Mouse (Mus musculus): ENCODE measurements at regions not wholly inside any gene's neighbourhood (a gene's known extent, or its start where the extent isn't known, plus 50 kb on each side); places are given as distances from the start of the nearest gene placed in this dataset.

DNA sequence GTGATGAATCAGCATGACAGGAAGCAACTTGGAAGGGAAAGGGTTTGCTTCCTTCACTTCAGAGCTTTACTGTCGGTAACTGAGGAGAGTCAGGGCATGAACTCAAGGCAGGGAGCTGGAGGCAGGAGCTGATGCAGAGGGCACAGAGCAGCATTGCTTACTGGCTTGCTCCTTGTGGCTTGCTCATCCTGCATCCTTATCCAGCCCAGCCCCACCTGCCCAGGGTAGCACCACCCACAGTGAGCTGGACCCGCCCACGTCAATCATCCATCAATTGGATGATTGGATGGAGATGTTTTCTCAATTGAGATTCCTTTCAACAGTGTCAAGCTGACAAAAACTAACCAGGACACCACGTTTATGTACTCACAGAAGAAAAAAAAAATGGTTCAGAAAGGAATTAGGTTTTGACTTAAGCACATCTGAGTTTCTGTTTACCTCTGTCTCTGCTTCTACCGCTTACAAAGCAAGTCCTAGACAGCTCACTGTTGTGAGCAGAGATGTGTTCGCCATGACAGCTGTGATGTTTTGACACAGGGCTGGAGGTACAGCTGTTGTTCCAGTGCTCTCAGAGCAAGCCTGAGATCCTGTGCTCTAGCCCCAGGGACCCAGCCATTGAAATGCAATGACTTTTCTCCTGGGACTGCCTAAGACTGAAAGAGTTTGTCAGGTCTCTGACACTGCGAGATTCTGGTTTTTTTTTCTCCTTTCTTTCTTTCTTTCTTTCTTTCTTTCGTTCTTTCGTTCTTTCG is 186.6 kb upstream of the Hes1 start:
- no peak for DNase-seq

GRCm38 (mm10) chr16:29879665-29880064 is 184.5 kb upstream of the Hes1 start:
- no peak for DNase-seq

DNA sequence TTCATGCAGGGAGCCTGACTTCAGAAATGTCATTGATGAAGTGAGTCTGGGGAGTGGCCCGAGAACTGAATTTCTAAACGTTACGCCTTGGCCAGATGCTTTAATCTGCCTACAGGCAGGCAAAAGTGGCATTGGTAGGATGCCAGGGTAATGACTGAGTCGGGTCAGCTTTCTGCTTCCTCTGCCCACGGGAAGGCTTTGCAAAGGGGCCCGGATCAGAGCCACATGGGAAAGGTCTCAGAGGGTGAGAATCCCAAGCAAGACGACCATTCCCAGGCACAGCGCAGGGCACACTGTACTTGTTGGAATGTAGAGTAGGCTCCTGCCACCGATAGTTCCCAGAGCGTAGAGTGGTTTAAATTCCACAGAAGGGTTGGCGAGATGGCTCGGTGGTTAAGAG is 182.7 kb upstream of the Hes1 start:
- DNase-seq = peak; percentile 33

- DNase-seq = peak; percentile 81
Observed at GRCm38 (mm10) chr16:29882226-29882972, 181.8 kb upstream of the Hes1 start.

DNA sequence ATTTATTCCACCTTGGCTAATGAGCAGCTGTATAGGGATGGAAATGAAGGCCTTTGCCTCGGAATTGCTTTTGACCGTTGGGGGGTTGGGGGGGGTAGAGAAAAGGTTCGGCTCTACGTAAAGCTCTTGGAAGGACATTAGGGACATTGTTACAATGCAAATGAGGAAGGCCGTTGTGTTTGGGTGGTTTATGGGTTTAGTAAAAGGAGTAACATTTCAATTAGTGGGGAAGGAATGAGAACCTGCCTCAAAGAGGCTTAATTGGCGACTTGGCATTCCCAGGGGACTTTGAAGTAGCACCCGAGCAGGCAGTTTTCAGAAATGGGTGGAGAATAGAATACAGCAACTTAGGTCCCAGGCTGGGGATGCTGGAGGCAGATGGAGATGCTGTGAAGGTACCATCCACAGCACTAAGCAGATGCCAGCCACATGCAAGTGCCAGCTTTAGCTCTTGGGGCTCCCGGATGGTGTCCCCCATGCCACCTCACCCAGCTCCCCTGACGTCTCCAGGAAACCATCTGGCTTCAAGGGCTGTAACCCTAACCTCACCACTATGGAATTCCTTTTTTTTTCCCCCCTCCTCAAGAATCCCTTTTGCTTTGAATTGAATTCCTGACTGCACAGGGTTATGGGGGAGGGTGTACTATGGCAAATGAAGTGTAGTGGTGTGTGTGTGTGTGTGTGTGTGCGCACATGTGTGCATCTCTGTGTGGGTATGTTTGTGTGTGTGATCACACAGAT is 180.8 kb upstream of the Hes1 start:
- DNase-seq = no peak

GRCm38 (mm10) chr16:29884899-29885298 is 179.3 kb upstream of the Hes1 start:
- DNase-seq = no peak

- peak; percentile 27 for DNase-seq
Observed at GRCm38 (mm10) chr16:29886755-29887154, 177.4 kb upstream of the Hes1 start.

- DNase-seq = no peak
Observed at GRCm38 (mm10) chr16:29889346-29889745, 174.8 kb upstream of the Hes1 start.

DNA sequence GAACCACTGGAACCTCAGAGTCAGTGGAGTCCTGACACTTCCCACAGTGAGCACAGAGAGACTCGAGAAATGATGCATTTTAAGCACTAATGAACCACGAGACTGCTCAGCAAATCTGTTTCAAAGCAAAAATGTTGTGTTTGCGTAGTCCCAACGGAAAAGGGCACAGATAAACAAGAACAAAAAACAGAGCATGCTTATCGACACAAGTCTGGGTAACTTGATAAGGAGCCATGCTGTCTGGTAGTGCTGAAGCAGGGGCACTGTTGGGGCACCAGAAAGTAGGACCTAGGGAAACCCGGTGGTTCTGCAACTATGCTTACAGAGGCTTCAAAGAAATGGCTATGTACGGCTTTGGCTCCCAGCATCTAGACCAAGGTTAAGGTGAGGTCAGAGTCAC is 172.7 kb upstream of the Hes1 start:
- no peak for DNase-seq

GRCm38 (mm10) chr16:29893871-29894828 is 170.0 kb upstream of the Hes1 start:
- DNase-seq = peak; percentile 49

- DNase-seq = no peak
Observed at GRCm38 (mm10) chr16:29896393-29896792, 167.8 kb upstream of the Hes1 start.

GRCm38 (mm10) chr16:29903510-29903909 is 160.7 kb upstream of the Hes1 start:
- DNase-seq = peak; percentile 63

GRCm38 (mm10) chr16:29904183-29904775 is 159.9 kb upstream of the Hes1 start:
- DNase-seq = no peak

DNA sequence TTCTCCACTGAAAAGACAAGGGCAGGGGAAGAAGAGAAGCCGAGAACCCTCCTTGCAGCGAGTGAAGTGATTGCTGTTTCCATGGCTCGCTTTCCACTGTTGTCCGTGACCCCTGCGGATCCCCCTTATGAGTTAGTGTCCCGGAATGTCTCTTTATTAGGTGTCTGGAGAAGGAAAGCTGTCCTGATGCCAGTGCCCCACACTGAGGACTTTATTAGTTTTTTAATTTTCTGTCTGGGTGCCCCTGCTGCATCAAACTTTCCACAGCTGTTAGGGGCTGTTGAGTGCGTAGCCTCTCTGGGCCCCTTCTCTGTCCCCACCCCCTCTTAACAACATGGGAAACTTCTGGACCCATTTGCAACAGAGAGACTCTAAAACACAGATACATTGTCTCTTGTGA is 156.9 kb upstream of the Hes1 start:
- DNase-seq = no peak

GRCm38 (mm10) chr16:29908031-29908430 is 156.2 kb upstream of the Hes1 start:
- DNase-seq = no peak

GRCm38 (mm10) chr16:29909923-29910465 is 154.2 kb upstream of the Hes1 start:
- DNase-seq = peak; percentile 33

DNA sequence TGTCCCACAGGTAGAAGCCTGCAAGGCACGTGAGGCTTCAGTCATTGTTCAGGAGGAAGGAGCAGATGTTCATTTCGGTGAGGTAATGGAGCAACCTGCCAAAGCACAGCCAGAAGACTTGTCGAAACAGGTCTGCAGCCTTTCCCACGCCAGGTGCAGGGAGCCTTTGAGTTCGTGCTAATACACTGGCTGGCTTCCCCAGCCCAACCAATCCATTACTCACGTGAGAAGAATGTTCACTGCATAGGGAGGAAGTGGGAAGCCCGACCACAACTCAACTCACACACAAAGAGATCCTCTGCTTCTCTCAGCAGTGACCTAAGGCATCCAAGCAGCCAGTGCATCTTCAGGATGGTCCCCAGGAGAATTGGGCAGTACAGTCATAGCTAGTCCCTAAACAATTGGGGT is 153.0 kb upstream of the Hes1 start:
- DNase-seq = no peak

- DNase-seq = no peak
Observed at GRCm38 (mm10) chr16:29913357-29914010, 150.7 kb upstream of the Hes1 start.

- peak; percentile 91 for DNase-seq
Observed at GRCm38 (mm10) chr16:29915346-29915745, 148.8 kb upstream of the Hes1 start.

GRCm38 (mm10) chr16:29917989-29918388 is 146.2 kb upstream of the Hes1 start:
- no peak for DNase-seq

DNA sequence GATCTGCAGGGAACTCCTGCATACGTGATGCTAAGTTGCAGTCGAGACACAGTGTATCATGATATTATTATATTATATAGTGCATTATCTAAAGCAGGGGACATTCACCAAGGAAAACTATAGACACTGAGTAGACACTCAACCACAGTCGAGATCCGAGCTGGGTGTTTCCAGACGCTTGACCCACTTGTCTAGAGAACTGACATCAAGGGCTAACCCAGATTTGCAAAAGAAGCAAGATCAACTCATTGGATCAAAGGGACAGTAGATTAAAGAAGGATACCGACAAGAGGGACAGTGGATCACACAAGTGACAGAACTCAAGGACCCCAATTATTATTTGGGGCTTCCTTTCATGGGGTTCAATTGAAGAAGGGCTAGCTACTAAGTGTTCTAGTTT is 145.8 kb upstream of the Hes1 start:
- DNase-seq = no peak

Data from lung, postnatal 36 days (tissue).